ENCODE assay signal across 8 mouse cellular contexts in the genomic region with DNA sequence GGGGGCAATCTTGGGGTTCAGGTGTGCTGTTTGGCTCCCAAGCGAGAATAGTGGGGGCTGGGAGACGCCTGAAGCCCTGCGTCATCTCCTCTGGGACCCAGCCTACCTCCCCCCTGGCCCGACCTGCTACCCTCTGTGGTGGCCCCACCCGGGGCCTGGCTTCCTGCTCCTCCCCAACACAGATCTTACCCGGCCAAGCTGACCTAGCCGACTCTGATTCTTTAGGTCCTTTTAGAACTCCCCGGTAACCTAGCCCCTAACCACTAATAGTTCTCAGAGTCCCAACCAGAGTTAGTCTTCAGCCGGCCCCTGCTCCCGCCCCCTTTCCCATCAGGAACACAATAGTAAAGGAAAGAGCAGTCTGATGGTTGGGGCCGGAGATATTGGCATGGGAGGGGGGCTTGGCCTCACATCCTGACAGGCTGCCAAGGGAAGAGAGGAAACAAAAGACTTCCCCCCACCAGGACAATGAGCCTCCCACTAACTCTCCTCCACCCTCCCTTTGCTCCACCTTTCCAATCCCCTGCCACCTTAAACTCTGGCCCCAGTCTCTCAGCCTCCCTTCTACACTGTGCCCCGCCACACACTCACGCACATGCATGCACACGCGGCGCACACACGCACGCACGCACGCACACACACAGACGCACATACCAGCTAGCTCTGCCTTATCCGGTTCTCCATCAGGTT. TPM values are rescaled to one million over a fixed set of nuclear protein-coding genes. Genes with fewer than 3 reads are reported as not detected.
DNase-seq lines count a peak whose midpoint lies in the region; ATAC-seq and TF ChIP-seq lines count a peak whose summit lies in the region.

No protein-coding gene starts in this region.

- peak overlapping the region; percentile 39 for H3K4me3 ChIP-seq in hindbrain, embryonic 15.5 days
- H3K4me3 ChIP-seq in liver, adult 2 months (ENCODE audit: insufficient read depth, low read depth, low read length) = peak overlapping the region; percentile 14; the same call in 1 of the 2 replicates
- H3K4me3 ChIP-seq in myocyte = peak overlapping the region; percentile 28

- DNase-seq in right cerebral cortex, postnatal 14 days = peak; percentile 30
- no peak for DNase-seq in right cerebral cortex, postnatal 36 days (ENCODE audit: low spot score in 2 of 2)
- peak; percentile 74 for DNase-seq in cerebellum, adult 9-11 months
- DNase-seq in gastrocnemius, postnatal 14 days = peak; percentile 52
- no peak for DNase-seq in liver, adult 2 months (ENCODE audit: extremely low read depth, low read depth, low spot score)

- peak overlapping the region; percentile 52 for H3K9ac ChIP-seq in hindbrain, embryonic 15.5 days
- peak overlapping the region; percentile 32; the same call in 1 of the 2 replicates for H3K9ac ChIP-seq in liver, adult 2 months (ENCODE audit: low read depth, low read length)

- peak overlapping the region; percentile 82 for H3K27ac ChIP-seq in hindbrain, embryonic 15.5 days (replicated peaks)
- H3K27ac ChIP-seq in liver, adult 2 months (replicated peaks; ENCODE audit: insufficient read depth, low read depth, low read length) = peak overlapping the region; percentile 81

- H3K4me1 ChIP-seq in hindbrain, embryonic 15.5 days (replicated peaks) = peaks cover 21% of the 10 kb centered on the region
- H3K4me1 ChIP-seq in liver, adult 2 months (ENCODE audit: control insufficient read depth, insufficient read depth, low read length) = peaks cover 8% of the 10 kb centered on the region

- H3K27me3 ChIP-seq in hindbrain, embryonic 15.5 days = no peaks in the 10 kb centered on the region
- H3K27me3 ChIP-seq in liver, adult 2 months (ENCODE audit: control insufficient read depth, insufficient read depth, low read length) = no peaks in the 10 kb centered on the region
- H3K27me3 ChIP-seq in myocyte (ENCODE audit: control insufficient read depth, insufficient read depth, insufficient read length) = no peaks in the 10 kb centered on the region

- no peaks in the 10 kb centered on the region for H3K79me2 ChIP-seq in liver, adult 2 months (ENCODE audit: control insufficient read depth, insufficient read depth, low read length)
- H3K79me2 ChIP-seq in myocyte (ENCODE audit: control insufficient read depth, insufficient read depth) = no peaks in the 10 kb centered on the region

- TF ChIP-seq CTCF in liver, adult 2 months (IDR thresholded peaks at IDR 0.05; ENCODE audit: low read depth, low read length) = no peak

- ATAC-seq in hindbrain, embryonic 15.5 days (ENCODE audit: low FRiP score, low read depth) = peak; percentile 71
- ATAC-seq in megakaryocyte, adult 5-6 weeks (ENCODE audit: poor library complexity, severe bottlenecking) = no peak

- no peak for TF ChIP-seq POLR2A in liver, adult 2 months (IDR thresholded peaks at IDR 0.05; ENCODE audit: extremely low read depth, insufficient read depth, low read length)
- no peak for TF ChIP-seq POLR2A in myocyte (IDR thresholded peaks at IDR 0.05; ENCODE audit: insufficient read length, low read depth)

- peak overlapping the region; percentile 88 for H3K4me2 ChIP-seq in hindbrain, embryonic 15.5 days
- H3K4me2 ChIP-seq in myocyte (ENCODE audit: low read depth) = peak overlapping the region; percentile 74

- intact Hi-C loops in gastrocnemius, postnatal 14 days (cut with DNase I; ENCODE audit: low total_unique reads) = no loop called here

- no peaks in the 10 kb centered on the region for H3K36me3 ChIP-seq in hindbrain, embryonic 15.5 days
- H3K36me3 ChIP-seq in liver, adult 2 months (ENCODE audit: control insufficient read depth, insufficient read depth, low read length) = no peaks in the 10 kb centered on the region
- H3K36me3 ChIP-seq in myocyte (ENCODE audit: control insufficient read depth, insufficient read depth) = no peaks in the 10 kb centered on the region

- H3K9me3 ChIP-seq in hindbrain, embryonic 15.5 days = no peaks in the 10 kb centered on the region

- no peak overlapping the region for H3ac ChIP-seq in myocyte (ENCODE audit: control insufficient read depth, insufficient read length)

- WGBS in hindbrain, embryonic 15.5 days = 4% methylated on average over 21 of the region's 22 CpGs
- WGBS in liver, adult 2 months = 60% methylated on average over 22 of the region's 22 CpGs

TF ChIP-seq in myocyte, 11 proteins besides CTCF, POLR2A, EP300 and RAD21:
- no peak for TF ChIP-seq MYOG (IDR thresholded peaks at IDR 0.05; ENCODE audit: control insufficient read depth in 1 of 3, insufficient read depth in 1 of 3, insufficient read length in 2 of 3, low read depth in 2 of 3)
- no peak for TF ChIP-seq REST (IDR thresholded peaks at IDR 0.05; ENCODE audit: insufficient read depth, insufficient read length)
- no peak for TF ChIP-seq CEBPB (IDR thresholded peaks at IDR 0.05; ENCODE audit: insufficient read depth, poor library complexity, severe bottlenecking)
- TF ChIP-seq MYOD1 (IDR thresholded peaks at IDR 0.05; ENCODE audit: control insufficient read depth in 1 of 3, insufficient read length in 2 of 3, low read depth in 2 of 3) = no peak
- TF ChIP-seq SRF (IDR thresholded peaks at IDR 0.05; ENCODE audit: control insufficient read depth, insufficient read length, low read depth) = no peak
- TF ChIP-seq USF1 (IDR thresholded peaks at IDR 0.05; ENCODE audit: low read depth) = no peak
- no peak for TF ChIP-seq TCF12 (IDR thresholded peaks at IDR 0.05; ENCODE audit: insufficient read depth, poor library complexity, severe bottlenecking)
- no peak for TF ChIP-seq POLR2AphosphoS2 (IDR thresholded peaks at IDR 0.05; ENCODE audit: insufficient read length, low read depth)
- no peak for TF ChIP-seq E2F4 (IDR thresholded peaks at IDR 0.05; ENCODE audit: insufficient read depth)
- no peak for TF ChIP-seq TCF3 (IDR thresholded peaks at IDR 0.05; ENCODE audit: insufficient read length, low read depth)
- no peak for TF ChIP-seq MAX (IDR thresholded peaks at IDR 0.05; ENCODE audit: low read depth)
TF ChIP-seq in myocyte: peak in this region for 0.

RNA-seq across cellular contexts. Expression of a gene that starts 6.0 kb away (rescaled TPM):
- 1 to 10 TPM; 3.1 to 3.3 TPM for total RNA-seq in gastrocnemius, postnatal 14 days (2021)
- polyA plus RNA-seq in hindbrain, embryonic 15.5 days (2015; fragmentation: Nextera tagmentation; extraction: Ambion mirVana) = 24.6 and 26.8 TPM in 2 replicates
- total RNA-seq in liver, adult 2 months (2014; rRNA removed) = 4.0 and 4.7 TPM in 2 replicates
- polyA plus RNA-seq in liver, adult 2 months (2012; rRNA removed) = 11.9 and 20.3 TPM in 2 replicates
- 7.9 TPM for polyA plus RNA-seq in myocyte (2012; fragmentation: generic; extraction: Trizol)
- total RNA-seq in megakaryocyte, adult 5-6 weeks (2015) = 12.8 and 13.4 TPM in 2 replicates
- total RNA-seq in megakaryocyte, adult 5-6 weeks (2017) = 20.9 and 21.6 TPM in 2 replicates

RNA-seq across cellular contexts. Expression of a gene that starts 10.5 kb away (rescaled TPM):
- total RNA-seq in gastrocnemius, postnatal 14 days (2021) = 10 to 100 TPM; 26.5 to 27.4 TPM
- polyA plus RNA-seq in hindbrain, embryonic 15.5 days (2015; fragmentation: Nextera tagmentation; extraction: Ambion mirVana) = 8.2 and 8.4 TPM in 2 replicates
- 10.8 and 15.5 TPM in 2 replicates for total RNA-seq in liver, adult 2 months (2014; rRNA removed)
- polyA plus RNA-seq in liver, adult 2 months (2012; rRNA removed) = 14.0 and 14.1 TPM in 2 replicates
- polyA plus RNA-seq in myocyte (2012; fragmentation: generic; extraction: Trizol) = 17.8 TPM
- 0.16 TPM in 1 of 2 replicates, not detected in the other for total RNA-seq in megakaryocyte, adult 5-6 weeks (2015)
- total RNA-seq in megakaryocyte, adult 5-6 weeks (2017) = not detected in 2 replicates

RNA-seq across cellular contexts. Expression of a gene that starts 25.2 kb away (rescaled TPM):
- total RNA-seq in gastrocnemius, postnatal 14 days (2021) = 1 to 10 TPM; 7.9 to 9.6 TPM
- polyA plus RNA-seq in hindbrain, embryonic 15.5 days (2015; fragmentation: Nextera tagmentation; extraction: Ambion mirVana) = 17.3 TPM in 2 replicates
- 5.8 and 6.5 TPM in 2 replicates for total RNA-seq in liver, adult 2 months (2014; rRNA removed)
- 14.7 and 25.0 TPM in 2 replicates for polyA plus RNA-seq in liver, adult 2 months (2012; rRNA removed)
- 46.2 TPM for polyA plus RNA-seq in myocyte (2012; fragmentation: generic; extraction: Trizol)
- 4.1 and 4.2 TPM in 2 replicates for total RNA-seq in megakaryocyte, adult 5-6 weeks (2015)
- 2.1 and 2.9 TPM in 2 replicates for total RNA-seq in megakaryocyte, adult 5-6 weeks (2017)

RNA-seq across cellular contexts. Expression of a gene that starts 32.0 kb away (rescaled TPM):
- 10 to 100 TPM; 39.0 to 40.6 TPM for total RNA-seq in gastrocnemius, postnatal 14 days (2021)
- polyA plus RNA-seq in hindbrain, embryonic 15.5 days (2015; fragmentation: Nextera tagmentation; extraction: Ambion mirVana) = 100 and 103 TPM in 2 replicates
- 20.7 and 25.2 TPM in 2 replicates for total RNA-seq in liver, adult 2 months (2014; rRNA removed)
- polyA plus RNA-seq in liver, adult 2 months (2012; rRNA removed) = 36.2 and 61.5 TPM in 2 replicates
- 59.0 TPM for polyA plus RNA-seq in myocyte (2012; fragmentation: generic; extraction: Trizol)
- total RNA-seq in megakaryocyte, adult 5-6 weeks (2015) = 71.9 and 97.1 TPM in 2 replicates
- 158 and 222 TPM in 2 replicates for total RNA-seq in megakaryocyte, adult 5-6 weeks (2017)

RNA-seq across cellular contexts. Expression of a gene that starts 45.0 kb away (rescaled TPM):
- total RNA-seq in gastrocnemius, postnatal 14 days (2021) = 10 to 100 TPM; 30.5 to 36.3 TPM
- 20.1 and 24.0 TPM in 2 replicates for polyA plus RNA-seq in hindbrain, embryonic 15.5 days (2015; fragmentation: Nextera tagmentation; extraction: Ambion mirVana)
- 1.1 and 1.4 TPM in 2 replicates for total RNA-seq in liver, adult 2 months (2014; rRNA removed)
- polyA plus RNA-seq in liver, adult 2 months (2012; rRNA removed) = 6.3 and 7.9 TPM in 2 replicates
- polyA plus RNA-seq in myocyte (2012; fragmentation: generic; extraction: Trizol) = 9.0 TPM
- 0.18 and 1.4 TPM in 2 replicates for total RNA-seq in megakaryocyte, adult 5-6 weeks (2015)
- 0.24 and 0.59 TPM in 2 replicates for total RNA-seq in megakaryocyte, adult 5-6 weeks (2017)

Comparison
In these comparisons a context has a peak if more than half of its experiments do, and no peak if none do; other contexts are left out.
1. DNase-seq: peak in right cerebral cortex, postnatal 14 days (single experiment), cerebellum, adult 9-11 months (single experiment) and gastrocnemius, postnatal 14 days (single experiment); none in right cerebral cortex, postnatal 36 days (0 of 2) and liver, adult 2 months (single experiment).
2. RNA of a gene that starts 10.5 kb away (total RNA-seq): 26.5 to 27.4 TPM in gastrocnemius, postnatal 14 days and 10.8 to 15.5 TPM in liver, adult 2 months; 0.16 TPM in megakaryocyte, adult 5-6 weeks; every median in the first group is over 10 times any median in the second.
3. Peak in every context shown above with its lines, with median percentiles within 50 percentile points of each other: H3K4me3 ChIP-seq.